Mouse (Mus musculus) cerebellum, adult 11-12 months (tissue): Measurements from ENCODE around the gene Crybb2.
"Not testable (repeated sequence)": the region's sequence is repeated elsewhere in the genome, so short reads cannot be mapped to it uniquely, and the experiment has no call there.

Experiments used
- DNase-seq: peaks from one replicate; pipeline ENCODE4 v3.0.0; 2022

Gene Crybb2

DNA sequence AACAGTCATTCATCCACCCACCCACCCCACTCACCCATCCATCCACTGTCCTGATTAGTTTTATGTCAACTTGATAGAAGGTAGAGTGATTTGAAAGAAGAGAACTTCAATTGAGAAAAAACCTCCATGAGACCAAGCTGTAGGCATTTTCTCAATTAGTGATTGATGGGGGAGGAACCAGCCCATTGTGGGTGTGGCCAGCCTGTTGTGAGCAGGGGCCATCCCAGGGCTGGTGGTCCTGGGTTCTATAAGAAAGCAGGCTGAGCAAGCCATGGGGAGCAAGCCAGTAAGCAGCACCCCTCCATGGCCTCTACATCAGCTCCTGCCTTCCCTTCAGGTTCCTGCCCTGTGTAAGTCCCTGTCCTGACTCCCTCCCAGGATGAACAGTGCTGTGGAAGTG is at the start of gene Crybb2:
Crybb2 (minus strand) TSS at position 101 of the 400 bp plus-strand sequence.
- no peak for DNase-seq

DNA sequence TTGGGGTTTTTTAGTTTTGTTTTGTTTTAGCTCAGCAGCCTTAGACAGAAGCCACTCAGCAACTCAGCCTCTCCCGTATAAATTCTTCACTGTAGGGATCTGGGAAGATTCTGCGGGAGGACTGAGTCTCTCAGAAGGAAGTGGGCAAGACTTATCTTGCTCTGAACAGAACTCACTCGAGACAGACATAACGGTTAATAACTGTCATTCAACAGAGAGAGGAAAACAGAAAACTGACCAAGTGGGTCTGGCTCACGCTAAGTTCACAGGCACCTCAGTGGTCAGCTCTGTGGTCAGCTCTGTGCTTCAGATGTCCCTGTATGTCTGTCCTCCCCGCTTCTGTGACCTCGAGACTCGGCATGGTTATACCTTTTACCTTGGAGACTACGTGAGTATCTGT is 49.4 kb upstream of the Crybb2 start:
- DNase-seq = no peak

DNA sequence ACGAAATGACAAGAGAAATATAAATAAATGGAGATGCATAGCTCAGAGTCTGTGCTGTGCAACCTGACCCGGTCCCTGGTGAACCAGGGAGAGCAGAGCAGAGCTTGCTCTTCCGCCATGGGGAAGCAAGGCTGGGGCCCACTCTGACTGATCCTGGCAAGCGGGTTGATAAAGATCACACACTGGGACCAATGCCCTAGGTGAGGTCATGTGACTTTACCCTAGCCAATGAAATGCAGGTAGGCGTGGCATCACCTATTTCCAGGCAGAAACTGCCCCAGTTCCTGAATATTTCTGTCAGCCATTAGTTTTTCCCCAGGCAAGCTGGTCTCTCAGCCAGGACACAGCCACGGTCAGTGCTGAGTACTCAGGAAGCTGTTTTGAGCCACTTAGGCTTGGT is 48.8 kb upstream of the Crybb2 start:
- DNase-seq = no peak

DNA sequence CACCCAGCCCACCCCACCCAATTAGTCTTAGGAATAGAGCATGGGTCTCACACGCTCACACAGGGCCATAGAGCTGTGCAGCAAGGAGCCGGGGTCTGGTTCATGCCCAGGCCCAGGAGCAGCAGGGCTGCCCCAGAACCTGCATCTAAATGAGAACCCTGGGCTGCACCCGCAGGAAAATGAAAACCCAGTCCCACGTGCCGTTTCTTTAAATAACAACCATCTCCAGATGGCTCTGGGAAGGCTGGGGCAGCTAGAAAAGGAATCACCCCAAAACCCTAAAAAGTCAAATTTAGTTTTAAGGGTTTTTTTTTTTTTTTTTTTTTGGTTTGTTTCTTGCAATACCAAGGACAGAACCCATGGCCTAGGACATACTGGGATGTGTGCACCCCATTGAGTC is 47.4 kb upstream of the Crybb2 start:
- DNase-seq = no peak

DNA sequence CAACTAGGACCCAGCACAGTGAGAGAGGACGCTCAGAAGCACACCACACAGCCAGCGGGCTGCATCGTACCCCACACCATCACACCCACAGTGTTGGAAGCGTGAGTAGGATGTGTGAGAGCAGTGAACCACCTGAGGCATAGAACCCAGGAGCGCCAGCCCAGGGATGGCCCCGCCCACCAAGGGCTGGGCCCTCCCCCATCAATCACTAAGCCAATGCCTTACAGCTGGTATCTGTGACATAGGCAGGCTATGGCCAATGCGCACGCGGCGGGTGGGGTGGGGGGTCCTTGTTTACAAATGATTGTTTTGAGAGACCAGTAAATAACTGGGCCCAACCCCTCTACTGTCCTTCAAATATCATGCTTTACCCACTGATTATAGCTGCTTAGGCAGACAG is 46.0 kb upstream of the Crybb2 start:
- no peak for DNase-seq

DNA sequence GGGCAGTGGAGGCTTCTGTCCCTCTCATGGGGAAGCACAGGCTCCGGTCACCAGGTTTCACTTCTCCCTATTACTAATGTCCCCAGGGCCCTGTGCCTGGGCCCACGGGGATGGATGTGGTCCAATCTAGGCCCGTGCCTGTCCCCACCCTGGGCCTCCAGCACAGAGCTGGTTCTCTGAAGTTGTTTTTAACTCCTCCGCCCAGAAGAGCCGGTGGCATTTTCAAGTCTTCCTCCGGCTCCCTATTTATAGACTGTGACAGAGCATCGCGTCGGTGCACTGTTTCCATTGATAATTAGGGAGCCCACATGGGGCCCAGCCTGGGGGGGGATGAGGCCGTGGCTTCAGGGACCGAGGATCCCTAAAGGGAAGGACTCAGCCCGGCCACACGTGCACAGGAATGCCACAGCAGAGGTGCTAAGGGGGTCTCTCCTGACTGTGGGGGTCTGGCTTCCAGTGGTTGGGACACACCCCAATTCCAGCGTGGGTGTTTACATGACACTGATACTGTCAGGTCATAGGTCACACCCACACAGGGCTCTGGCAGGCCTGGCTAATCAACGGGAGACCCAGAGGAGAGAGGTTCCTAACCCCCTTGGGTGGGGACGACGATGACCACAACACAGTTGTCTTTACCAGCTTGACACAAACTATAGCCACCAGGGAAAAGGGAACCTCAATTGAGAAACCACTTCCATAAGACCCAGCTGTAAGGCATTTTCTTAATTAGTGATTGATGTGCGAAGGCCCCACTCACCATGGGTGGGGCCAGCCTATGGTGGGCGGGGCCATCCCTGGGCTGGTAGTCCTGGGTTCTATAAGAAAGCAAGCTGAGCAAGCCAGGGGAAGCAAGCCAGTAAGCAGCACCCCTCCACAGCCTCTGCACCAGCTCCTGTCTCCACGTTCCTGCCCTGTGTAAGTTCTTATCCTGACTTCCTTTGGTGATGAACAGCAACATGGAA is 44.6 kb upstream of the Crybb2 start:
- DNase-seq = no peak

DNA sequence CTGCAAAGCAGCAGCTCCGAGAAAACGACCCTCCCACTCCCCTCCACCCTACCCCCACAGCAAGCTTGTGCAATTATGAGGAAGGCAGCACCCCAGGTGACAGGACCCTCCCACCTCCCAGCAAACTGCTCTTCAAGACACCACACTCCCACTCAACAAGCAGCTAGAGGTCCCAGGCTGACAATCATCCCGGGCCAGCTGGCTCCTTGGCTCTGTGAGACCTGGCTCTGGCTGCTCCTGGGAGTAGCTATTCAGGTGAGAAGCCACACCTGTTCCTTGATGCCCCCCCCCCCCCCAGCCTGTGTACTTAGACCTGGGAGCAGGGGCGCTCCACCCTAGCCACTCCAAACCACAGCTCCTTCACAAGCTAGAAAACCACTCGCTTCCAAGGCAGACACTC is 43.2 kb upstream of the Crybb2 start:
- DNase-seq = no peak

DNA sequence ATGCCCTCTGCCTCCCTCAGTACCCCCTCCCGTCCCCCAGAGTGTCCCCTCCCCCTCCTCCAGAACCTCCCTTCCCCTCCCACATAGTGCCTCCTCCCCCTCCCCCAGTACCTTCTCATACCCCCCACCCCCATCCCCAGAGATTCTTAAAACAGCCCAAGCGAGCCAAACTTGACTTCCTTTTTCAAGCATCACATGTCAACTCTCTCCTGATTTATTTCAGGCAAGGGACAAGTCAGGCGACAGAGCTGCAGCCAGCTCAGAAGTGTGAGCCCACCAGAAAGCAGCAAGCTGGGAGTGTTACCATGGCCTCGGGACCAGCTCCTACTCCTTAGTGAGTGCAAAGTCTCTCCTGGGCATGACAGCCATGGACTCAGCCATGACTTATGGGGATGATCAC is 41.4 kb upstream of the Crybb2 start:
- no peak for DNase-seq

DNA sequence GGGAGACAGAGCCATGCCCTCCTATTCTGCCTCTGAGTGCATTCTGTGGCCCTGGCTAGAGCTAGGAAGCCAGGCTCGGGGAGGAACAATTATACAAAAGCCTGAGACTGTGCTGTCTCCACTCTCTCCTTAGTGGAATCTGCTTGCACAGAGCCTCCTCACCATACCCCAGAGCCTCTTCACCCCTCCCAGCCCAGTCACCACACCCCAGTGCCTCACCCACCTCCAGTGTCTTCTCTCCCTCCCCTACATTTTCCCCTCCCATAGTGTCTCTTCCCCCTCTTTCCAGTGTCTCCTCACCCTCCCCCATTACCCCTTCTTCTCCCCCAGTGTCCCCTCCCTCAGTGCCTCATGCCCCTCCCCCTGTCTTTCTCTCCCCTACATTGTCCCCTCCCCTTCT is 41.0 kb upstream of the Crybb2 start:
- DNase-seq = no peak

DNA sequence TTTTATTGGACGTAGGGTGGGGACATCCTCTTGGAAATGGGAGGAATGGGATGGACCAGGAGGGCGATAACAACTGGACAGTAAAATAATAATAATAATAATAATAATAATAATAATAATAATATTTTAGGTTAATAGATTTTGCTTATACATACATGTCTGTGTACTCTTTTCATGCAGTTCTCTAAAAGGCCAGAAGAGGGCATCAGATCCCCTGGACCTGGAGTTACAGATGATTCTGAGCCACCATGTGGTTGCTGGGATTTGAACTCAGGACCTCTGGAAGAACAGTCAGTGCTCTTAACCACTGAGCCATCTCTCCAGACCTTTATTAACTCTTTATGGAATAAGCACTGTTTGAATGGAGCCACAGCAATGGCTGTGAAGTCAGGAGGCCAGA is 39.7 kb upstream of the Crybb2 start:
- DNase-seq = not testable (repeated sequence)

DNA sequence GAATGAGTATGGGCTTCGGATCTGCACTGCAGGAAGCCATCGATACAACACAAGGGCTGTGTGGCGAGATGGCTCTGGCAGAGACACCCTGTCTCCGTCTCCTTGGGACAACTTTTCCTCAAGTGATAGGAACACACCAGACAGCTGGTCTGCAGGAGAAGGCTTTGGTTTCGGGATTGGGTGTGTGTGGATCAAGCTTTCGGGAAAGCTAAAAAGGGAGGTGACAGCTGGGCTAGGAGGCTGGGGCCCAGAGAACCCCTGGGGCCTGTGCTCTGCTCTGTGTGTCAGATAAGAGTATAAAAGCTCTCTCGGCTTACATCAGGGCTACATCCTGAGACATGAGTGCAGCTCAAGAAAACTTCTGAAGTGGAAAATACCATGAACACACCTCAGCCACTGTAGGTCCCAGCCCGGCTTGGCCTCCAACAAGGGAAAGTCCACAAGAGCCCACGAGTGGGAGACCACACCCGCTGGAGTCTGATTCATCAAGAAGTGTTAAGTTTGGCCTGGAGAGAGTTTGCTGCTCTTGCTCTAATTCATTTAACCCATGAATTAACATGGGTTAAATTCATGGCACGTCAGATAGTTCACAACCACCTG is 38.3 kb upstream of the Crybb2 start:
- no peak for DNase-seq

DNA sequence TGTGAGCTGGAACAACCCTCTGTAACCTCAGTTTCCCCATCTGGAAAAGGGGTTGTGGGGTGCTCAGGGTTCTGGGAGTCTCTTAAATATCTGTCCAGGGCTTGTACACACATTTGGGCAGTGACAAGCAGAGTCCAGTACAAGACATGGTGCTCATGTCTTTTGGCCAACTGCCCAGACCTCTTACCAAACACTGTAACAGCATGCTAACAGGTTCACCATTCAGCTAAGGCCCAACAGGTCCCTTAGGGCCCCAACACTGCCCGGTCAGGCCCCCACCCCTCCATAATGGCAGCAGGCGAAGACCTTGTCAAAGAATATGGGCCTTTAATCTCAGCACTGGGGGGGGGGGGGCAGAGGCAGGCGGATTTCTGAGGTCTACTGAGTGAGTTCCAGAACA is 37.8 kb upstream of the Crybb2 start:
- DNase-seq = no peak

DNA sequence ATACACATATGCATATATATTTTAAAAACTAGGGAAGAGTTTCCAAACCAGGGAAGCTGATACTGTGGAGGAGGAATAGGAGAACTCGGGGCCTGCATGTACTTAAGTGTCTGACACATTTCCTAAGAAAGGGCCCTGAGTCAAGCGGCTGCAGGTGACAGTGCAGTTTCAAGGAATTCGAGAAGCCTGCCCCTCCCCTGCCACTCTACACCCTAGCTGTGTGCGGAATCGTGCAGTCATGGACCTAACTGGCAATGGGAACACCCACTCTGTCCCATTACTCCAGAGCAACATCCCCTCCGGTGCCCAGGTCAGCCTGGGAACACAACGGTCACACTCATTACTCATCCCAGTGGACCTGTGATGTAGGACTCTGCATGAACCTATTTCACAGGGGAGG is 36.7 kb upstream of the Crybb2 start:
- no peak for DNase-seq

DNA sequence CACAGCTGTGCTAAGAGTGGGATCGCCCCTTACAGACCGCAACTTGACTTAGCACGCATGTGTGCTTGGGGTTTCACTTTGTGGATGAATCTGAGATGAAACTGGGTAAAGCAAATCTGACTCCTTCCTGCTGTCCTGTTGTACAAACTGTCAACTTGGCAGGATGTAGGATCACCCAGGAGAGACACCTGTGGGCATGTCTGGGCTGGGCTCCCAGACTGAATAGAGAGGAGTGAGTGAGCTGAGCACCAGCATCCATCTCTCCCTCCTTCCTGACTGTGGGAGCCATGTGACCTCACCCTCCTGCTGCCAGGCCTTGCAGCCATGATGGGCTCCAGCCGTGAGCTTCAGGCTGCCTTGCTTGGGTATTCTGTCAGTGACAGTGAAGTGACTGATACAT is 35.6 kb upstream of the Crybb2 start:
- DNase-seq = no peak

DNA sequence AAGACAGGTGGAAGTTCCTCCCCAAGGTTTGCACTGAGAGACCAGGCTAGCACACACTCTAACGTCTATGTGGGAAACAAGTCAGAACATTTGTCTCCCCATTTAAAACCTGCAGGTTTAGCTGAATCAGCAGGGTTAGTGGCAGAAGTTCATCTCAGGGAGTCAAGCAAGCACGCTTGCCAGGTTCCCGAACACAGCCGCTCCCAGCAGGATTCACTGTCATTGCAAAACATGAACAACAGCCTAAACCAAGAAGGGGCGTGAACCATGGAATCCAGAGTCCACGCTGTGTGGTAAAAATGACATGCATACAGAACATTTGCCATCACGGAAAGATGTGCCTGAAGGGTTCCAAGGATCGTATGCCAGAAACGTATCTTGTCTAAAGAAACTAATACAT is 35.1 kb upstream of the Crybb2 start:
- DNase-seq = no peak

DNA sequence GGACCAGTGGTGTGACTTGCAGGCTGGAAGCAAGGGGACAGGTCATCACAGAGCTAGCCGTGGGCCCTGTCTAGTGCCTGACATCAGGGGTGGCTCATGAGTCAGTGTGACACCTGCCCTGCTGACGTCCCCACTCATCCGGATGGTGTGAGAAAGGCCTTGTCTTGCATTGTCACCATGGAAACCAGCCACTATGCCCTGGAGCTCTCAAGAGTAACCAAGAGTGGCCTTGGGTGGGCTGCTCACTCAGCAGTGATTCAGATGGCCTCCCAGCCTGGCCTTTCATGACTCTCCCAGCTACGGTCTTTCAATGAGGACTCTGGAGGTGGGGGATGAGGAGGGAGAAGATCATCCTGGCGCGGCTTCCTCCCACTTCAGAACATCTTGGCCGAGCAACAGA is 32.5 kb upstream of the Crybb2 start:
- DNase-seq = no peak

DNA sequence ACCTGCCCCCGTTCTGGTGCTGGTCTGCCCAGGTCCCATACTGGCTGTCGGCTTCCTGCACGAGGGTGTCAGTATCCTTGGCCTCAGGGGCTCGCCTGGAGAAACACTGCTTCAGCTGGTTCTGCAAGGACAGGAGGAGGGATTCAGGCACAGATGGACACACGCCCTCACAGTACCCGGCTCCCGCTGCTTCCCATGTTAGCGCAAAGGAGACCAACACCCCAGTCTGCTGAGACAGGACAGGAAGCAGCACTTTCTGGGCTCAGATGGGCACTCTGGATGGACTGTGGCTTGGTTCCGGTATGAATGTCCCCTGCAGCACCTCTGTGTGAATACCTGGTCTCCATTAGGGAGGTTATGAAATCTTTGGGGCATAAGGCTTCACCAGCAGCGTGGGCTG is 31.5 kb upstream of the Crybb2 start:
- no peak for DNase-seq

DNA sequence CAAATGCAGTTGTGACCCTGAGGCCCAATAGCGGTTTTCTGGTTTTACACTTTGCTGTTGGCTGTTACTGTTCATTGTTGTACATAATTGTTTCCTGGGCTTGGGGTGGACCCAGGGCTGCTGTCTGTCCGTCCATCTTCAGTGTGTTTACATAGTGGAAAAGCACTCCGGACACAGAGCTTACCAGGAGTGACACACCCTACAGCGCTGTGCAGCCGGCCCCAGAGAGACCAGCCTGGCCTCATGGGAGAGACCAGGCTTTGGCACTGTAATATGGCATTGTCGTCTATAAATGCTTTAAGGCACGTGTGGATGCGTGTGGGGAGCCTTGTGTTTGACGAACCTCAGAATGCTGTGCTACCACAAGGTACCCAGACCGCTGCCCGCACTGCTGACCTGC is 30.5 kb upstream of the Crybb2 start:
- no peak for DNase-seq

DNA sequence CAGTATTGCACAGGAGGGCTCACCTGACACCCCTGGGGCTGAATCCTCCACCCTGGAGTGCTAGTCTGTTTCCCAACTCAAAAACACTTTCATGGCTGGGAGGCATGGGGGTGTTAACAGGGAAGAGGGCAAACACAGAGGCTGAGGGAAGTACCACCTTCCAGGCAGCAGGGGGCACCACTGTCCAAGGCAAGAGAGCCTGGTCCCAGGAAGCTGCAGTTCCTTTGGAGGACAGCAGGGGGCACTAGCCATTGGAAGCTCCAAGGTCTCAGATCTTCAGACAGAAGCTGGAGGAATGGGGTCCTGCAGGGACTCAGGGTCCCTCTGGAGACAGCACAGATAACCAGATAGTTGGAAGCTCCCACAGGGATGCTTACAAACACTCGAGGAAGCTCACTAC is 29.6 kb upstream of the Crybb2 start:
- peak; percentile 75 for DNase-seq

DNA sequence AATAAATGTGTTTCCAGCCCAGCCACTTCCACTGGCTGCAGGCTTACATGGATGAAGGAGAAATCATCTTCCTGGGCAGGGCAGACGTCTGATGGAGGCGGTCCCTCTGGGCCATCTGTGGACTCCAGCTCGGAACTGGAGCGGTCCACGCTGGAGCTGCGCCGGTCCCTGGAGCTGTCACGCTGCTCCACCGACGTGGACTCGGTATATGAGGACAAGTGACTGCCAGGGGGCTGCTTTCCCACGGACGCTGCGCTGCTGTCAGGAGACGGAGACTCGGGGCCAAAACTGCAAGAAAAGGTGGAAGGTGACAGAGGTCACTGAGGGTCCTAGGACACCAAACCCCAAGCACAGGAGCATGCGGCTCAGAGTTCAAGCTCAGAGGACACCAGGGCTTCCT is 27.6 kb upstream of the Crybb2 start:
- no peak for DNase-seq

DNA sequence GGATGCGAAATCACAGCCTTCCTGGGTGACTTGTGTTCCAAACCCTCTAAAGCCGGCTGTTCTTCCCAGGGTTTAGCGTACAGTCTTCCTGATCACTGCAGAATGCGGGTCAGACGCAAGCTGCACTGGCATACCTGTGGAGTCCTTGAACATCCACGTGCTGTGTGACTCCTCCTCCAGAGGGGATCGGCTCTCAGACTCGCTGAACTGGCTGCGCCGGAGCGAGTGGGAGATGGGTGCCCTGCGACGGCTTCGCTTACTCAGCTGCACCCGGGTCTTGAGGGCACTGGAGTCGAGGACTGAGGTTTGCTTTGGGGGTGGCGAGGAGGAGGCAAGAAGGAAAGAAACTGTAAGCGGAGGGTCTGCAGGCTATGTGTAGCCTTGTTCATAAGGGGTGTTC is 25.5 kb upstream of the Crybb2 start:
- no peak for DNase-seq

DNA sequence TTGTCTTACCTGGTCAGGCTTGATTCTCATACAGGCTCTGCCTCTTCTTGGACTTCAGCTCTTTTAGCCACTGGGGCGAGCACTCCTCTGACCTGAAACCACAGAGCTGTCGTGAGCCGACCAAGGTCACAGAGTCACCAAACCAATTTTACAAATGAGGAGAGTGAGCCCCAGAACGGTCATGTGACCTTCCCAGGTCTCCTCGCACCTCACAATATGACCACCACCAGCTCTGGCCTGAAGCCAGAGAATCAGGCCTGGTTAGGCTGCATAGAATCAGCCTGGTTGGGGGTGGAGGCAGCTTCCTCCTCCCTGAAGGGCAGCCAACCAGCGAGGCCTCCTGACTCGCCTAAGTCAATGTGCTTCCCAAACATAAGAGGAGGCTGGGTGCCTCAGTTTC is 22.5 kb upstream of the Crybb2 start:
- no peak for DNase-seq

DNA sequence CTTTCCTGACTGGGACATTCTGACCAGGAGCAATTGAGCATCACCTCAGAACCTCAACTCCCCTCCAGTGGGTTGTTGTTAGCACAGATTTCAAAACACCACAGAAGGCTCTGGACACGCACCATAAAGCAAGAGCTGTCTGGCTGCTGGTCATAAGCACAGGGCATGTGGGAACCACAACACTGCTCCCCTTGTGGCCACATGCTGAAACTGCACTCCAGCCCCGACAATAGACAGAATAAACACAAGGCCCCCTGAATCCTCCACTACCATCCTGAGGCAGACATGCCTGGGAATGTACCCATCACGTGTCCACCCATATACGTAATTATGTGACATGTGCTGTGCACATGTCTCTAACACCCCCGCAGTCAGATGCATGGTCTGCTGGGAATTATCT is 21.2 kb upstream of the Crybb2 start:
- peak; percentile 48 for DNase-seq

DNA sequence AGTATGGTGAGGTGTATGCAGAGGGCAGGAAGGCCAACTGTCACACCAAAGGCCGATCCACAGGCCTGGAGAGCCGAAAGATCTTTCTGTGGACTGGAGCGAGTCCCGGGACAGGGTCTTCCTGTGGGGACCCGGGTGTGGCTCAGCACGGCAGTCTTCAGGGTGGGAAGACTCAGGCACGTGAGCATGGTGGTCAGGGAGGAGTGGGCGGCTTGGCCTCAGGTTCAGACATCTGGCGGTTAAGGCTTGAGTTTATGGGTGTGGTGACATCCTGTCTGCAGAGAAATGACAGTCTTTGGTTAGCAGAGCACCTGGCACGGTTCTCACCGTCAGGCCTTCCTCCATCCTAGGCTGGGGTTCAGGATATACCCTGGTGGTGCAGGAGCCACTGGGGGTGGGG is 20.8 kb upstream of the Crybb2 start:
- DNase-seq = no peak
